ENCODE assay signal across 24 mouse cellular contexts in genomic region chr4:46842596-46842995, GRCm38 (mm10).
"Had no signal": no experiment of that assay in that cellular context is flagged by ENCODE, and none has a peak within 500 bp of the region (broad histone marks: within the 10 kb centered on the region; RNA-seq: fewer than 3 reads in every experiment).

No protein-coding gene starts in this region.

- H3K4me3 ChIP-seq: heart, adult 2 months; heart, embryonic 13.5 days; heart, embryonic 15.5 days; hindbrain, embryonic 13.5 days; hindbrain, embryonic 15.5 days; intestine, embryonic 15.5 days; limb, embryonic 10.5 days; limb, embryonic 12.5 days; liver, embryonic 13.5 days; liver, embryonic 15.5 days had no signal

- H3K27ac ChIP-seq: heart, adult 2 months; heart, embryonic 13.5 days; heart, embryonic 15.5 days; hindbrain, embryonic 13.5 days; hindbrain, embryonic 15.5 days; intestine, embryonic 15.5 days; limb, embryonic 10.5 days; limb, embryonic 12.5 days; liver, embryonic 13.5 days; liver, embryonic 15.5 days had no signal

- DNase-seq: gastrocnemius, postnatal 14 days; gastrocnemius, postnatal 36 days; heart, adult 11 months; heart, adult 2 months; heart, postnatal 14 days; heart, postnatal 36 days; kidney, adult 18-20 months; kidney, adult 8-10 months; kidney, postnatal 10 days; kidney, postnatal 25 days; kidney, postnatal 4 days; liver; liver, embryonic 13.5 days; liver, postnatal 0 days had no signal

- ATAC-seq: inflammation-experienced regulatory T-cells, adult 6 months; intestine, embryonic 15.5 days; intestine, postnatal 0 days; liver, postnatal 0 days had no signal
